Mouse (Mus musculus): Measurements from ENCODE around the gene Ncoa5. TPM values are rescaled to one million over a fixed set of nuclear protein-coding genes. Genes with fewer than 3 reads are reported as not detected.

Ncoa5 gene
- polyA plus RNA-seq, 1 experiment from 2014 or later: 17.3 TPM

- TF ChIP-seq EP300 (optimal IDR thresholded peaks at IDR 0.05) (no peak), CTCF (IDR thresholded peaks at IDR 0.05; ENCODE audit: low read depth) (no peak)
- Histone ChIP-seq H3K36me3 (ENCODE audit: control insufficient read depth, insufficient read depth, low read length) (no peaks in the 10 kb centered on the region), H3K27me3 (ENCODE audit: control insufficient read depth, insufficient read depth, low read length) (no peaks in the 10 kb centered on the region), H3K4me2 (replicated peaks; ENCODE audit: low read depth) (0 out of 2 replicates have a peak overlapping the region, but pooled peaks have one; percentile 1), H3K9me3 (ENCODE audit: control insufficient read depth, low read length) (no peaks in the 10 kb centered on the region), H3K4me3 (ENCODE audit: low read depth, low read length) (no peak overlapping the region), H3K4me1 (replicated peaks; ENCODE audit: control insufficient read depth, insufficient read depth) (no peaks in the 10 kb centered on the region), H3K9ac (ENCODE audit: low read length) (no peak overlapping the region), H3K27ac (replicated peaks) (no peak overlapping the region)
- 18% methylated on average over 17 of the region's 17 CpGs for WGBS
- ATAC-seq (ENCODE audit: low FRiP score, low TSS enrichment): no peak
- DNase-seq (ENCODE audit: low spot score): no peak
These were observed 8.5 kb upstream of the Ncoa5 start for GRCm38 (mm10) chr2:165043090-165043636.

DNA sequence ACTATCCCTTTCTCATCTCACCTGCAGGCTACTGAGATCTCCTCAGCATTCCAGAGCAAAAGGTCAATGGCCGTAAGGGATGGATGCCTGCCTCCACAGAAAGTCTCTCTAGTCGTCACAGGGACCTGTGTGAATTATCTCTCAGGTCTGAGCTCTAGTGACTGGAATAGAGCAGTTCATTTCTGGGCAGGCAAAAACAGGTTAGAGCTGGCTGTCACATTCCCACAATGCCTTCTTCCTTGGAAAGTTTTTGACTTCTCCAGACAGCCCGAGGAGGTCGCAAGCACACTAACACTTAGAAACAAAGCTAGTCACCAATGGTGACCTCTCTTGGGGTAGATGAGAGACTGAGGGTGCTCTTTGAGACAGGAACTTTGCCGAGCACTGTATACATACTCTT is 7.5 kb upstream of the Ncoa5 start:
- 67% methylated on average over 5 of the region's 5 CpGs for WGBS
- ATAC-seq (ENCODE audit: low FRiP score, low TSS enrichment) (no peak), DNase-seq (ENCODE audit: low spot score) (no peak)
- Histone ChIP-seq H3K4me1 (replicated peaks; ENCODE audit: control insufficient read depth, insufficient read depth) (no peaks in the 10 kb centered on the region), H3K36me3 (ENCODE audit: control insufficient read depth, insufficient read depth, low read length) (no peaks in the 10 kb centered on the region), H3K9ac (ENCODE audit: low read length) (no peak overlapping the region), H3K27me3 (ENCODE audit: control insufficient read depth, insufficient read depth, low read length) (no peaks in the 10 kb centered on the region), H3K4me2 (replicated peaks; ENCODE audit: low read depth) (no peak overlapping the region), H3K9me3 (ENCODE audit: control insufficient read depth, low read length) (no peaks in the 10 kb centered on the region), H3K4me3 (ENCODE audit: low read depth, low read length) (no peak overlapping the region), H3K27ac (replicated peaks) (no peak overlapping the region)
- TF ChIP-seq CTCF (IDR thresholded peaks at IDR 0.05; ENCODE audit: low read depth) (no peak), EP300 (optimal IDR thresholded peaks at IDR 0.05) (no peak)

DNA sequence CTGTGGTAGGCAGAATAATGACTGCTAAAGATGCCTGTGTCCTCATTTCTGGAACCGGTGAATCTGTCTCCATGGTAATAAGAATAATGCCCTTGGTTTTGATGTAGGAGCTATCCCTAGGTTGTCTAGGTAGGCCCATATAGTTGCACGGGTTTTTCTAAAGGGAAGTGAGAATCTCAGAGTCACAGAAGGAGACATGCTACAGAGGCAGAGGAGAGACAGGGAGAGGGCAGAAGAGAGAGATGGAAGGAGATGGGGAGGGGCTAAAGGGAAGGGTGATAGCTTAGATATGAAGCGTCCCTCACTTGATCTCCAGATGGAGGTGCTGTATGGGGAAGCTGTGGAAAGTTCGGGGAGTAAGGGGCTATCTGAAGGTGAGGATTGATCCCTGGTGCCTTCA is 2.7 kb upstream of the Ncoa5 start:
- ATAC-seq (ENCODE audit: low FRiP score, low TSS enrichment) (no peak), DNase-seq (ENCODE audit: low spot score) (no peak)
- TF ChIP-seq CTCF (IDR thresholded peaks at IDR 0.05; ENCODE audit: low read depth) (no peak), EP300 (optimal IDR thresholded peaks at IDR 0.05) (no peak)
- H3K27me3 ChIP-seq (ENCODE audit: control insufficient read depth, insufficient read depth, low read length): no peaks in the 10 kb centered on the region
- H3K4me3 ChIP-seq (ENCODE audit: low read depth, low read length): no peak overlapping the region
- H3K4me1 ChIP-seq (replicated peaks; ENCODE audit: control insufficient read depth, insufficient read depth): no peaks in the 10 kb centered on the region
- H3K9ac ChIP-seq (ENCODE audit: low read length): no peak overlapping the region
- H3K36me3 ChIP-seq (ENCODE audit: control insufficient read depth, insufficient read depth, low read length): no peaks in the 10 kb centered on the region
- no peak overlapping the region for H3K4me2 ChIP-seq (replicated peaks; ENCODE audit: low read depth)
- H3K27ac ChIP-seq (replicated peaks): no peak overlapping the region
- H3K9me3 ChIP-seq (ENCODE audit: control insufficient read depth, low read length): no peaks in the 10 kb centered on the region
- WGBS: 62% methylated on average over 4 of the region's 4 CpGs

- no peak overlapping the region for H3K9ac ChIP-seq (ENCODE audit: low read length)
- 51% methylated on average over 5 of the region's 5 CpGs for WGBS
- H3K9me3 ChIP-seq (ENCODE audit: control insufficient read depth, low read length): no peaks in the 10 kb centered on the region
- TF ChIP-seq CTCF (IDR thresholded peaks at IDR 0.05; ENCODE audit: low read depth) (no peak), EP300 (optimal IDR thresholded peaks at IDR 0.05) (no peak)
- no peak for ATAC-seq (ENCODE audit: low FRiP score, low TSS enrichment)
- peak overlapping the region; percentile 62 for H3K4me3 ChIP-seq (ENCODE audit: low read depth, low read length)
- H3K36me3 ChIP-seq (ENCODE audit: control insufficient read depth, insufficient read depth, low read length): no peaks in the 10 kb centered on the region
- peak overlapping the region; percentile 45; the same call in 1 of the 2 replicates for H3K4me2 ChIP-seq (replicated peaks; ENCODE audit: low read depth)
- DNase-seq (ENCODE audit: low spot score): no peak
- no peaks in the 10 kb centered on the region for H3K4me1 ChIP-seq (replicated peaks; ENCODE audit: control insufficient read depth, insufficient read depth)
- no peak overlapping the region for H3K27ac ChIP-seq (replicated peaks)
- no peaks in the 10 kb centered on the region for H3K27me3 ChIP-seq (ENCODE audit: control insufficient read depth, insufficient read depth, low read length)
These were observed 378 bp upstream of the Ncoa5 start for GRCm38 (mm10) chr2:165035058-165035431.

- peak overlapping the region; percentile 32; the same call in 1 of the 2 replicates for H3K9ac ChIP-seq (ENCODE audit: low read length)
- H3K27me3 ChIP-seq (ENCODE audit: control insufficient read depth, insufficient read depth, low read length): no peaks in the 10 kb centered on the region
- TF ChIP-seq EP300 (optimal IDR thresholded peaks at IDR 0.05): no peak
- TF ChIP-seq CTCF (IDR thresholded peaks at IDR 0.05; ENCODE audit: low read depth): no peak
- peak overlapping the region; percentile 62 for H3K4me3 ChIP-seq (ENCODE audit: low read depth, low read length)
- no peaks in the 10 kb centered on the region for H3K9me3 ChIP-seq (ENCODE audit: control insufficient read depth, low read length)
- H3K4me1 ChIP-seq (replicated peaks; ENCODE audit: control insufficient read depth, insufficient read depth): no peaks in the 10 kb centered on the region
- WGBS: 34% methylated on average over 6 of the region's 6 CpGs
- ATAC-seq (ENCODE audit: low FRiP score, low TSS enrichment) (no peak), DNase-seq (ENCODE audit: low spot score) (no peak)
- H3K27ac ChIP-seq (replicated peaks): no peak overlapping the region
- H3K4me2 ChIP-seq (replicated peaks; ENCODE audit: low read depth): peak overlapping the region; percentile 74
- no peaks in the 10 kb centered on the region for H3K36me3 ChIP-seq (ENCODE audit: control insufficient read depth, insufficient read depth, low read length)
These were observed 1.4 kb downstream of the Ncoa5 start for GRCm38 (mm10) chr2:165033306-165033705.

- DNase-seq (ENCODE audit: low spot score) (peak; percentile 37), ATAC-seq (ENCODE audit: low FRiP score, low TSS enrichment) (no peak)
- 29% methylated on average over 3 of the region's 3 CpGs for WGBS
- no peak overlapping the region; the same call in 1 of the 2 replicates for H3K4me2 ChIP-seq (replicated peaks; ENCODE audit: low read depth)
- H3K4me3 ChIP-seq (ENCODE audit: low read depth, low read length): no peak overlapping the region
- H3K27ac ChIP-seq (replicated peaks): no peak overlapping the region
- TF ChIP-seq EP300 (optimal IDR thresholded peaks at IDR 0.05) (no peak), CTCF (IDR thresholded peaks at IDR 0.05; ENCODE audit: low read depth) (peak; percentile 65)
- H3K36me3 ChIP-seq (ENCODE audit: control insufficient read depth, insufficient read depth, low read length): no peaks in the 10 kb centered on the region
- no peaks in the 10 kb centered on the region for H3K9me3 ChIP-seq (ENCODE audit: control insufficient read depth, low read length)
- no peak overlapping the region for H3K9ac ChIP-seq (ENCODE audit: low read length)
- no peaks in the 10 kb centered on the region for H3K27me3 ChIP-seq (ENCODE audit: control insufficient read depth, insufficient read depth, low read length)
- H3K4me1 ChIP-seq (replicated peaks; ENCODE audit: control insufficient read depth, insufficient read depth): no peaks in the 10 kb centered on the region
These were observed 2.1 kb downstream of the Ncoa5 start for GRCm38 (mm10) chr2:165032533-165032932.

All from stomach, postnatal 0 days (tissue).